Mouse (Mus musculus) spleen, adult 2 months (tissue): ENCODE measurements around the gene Pip5k1a. TPM values are rescaled to one million over a fixed set of nuclear protein-coding genes. Genes with fewer than 3 reads are reported as not detected.
A peak's percentile ranks its signal among the peaks of the same experiment; 100 is the strongest.
"Not testable (repeated sequence)": the region's sequence is repeated elsewhere in the genome, so short reads cannot be mapped to it uniquely, and the experiment has no call there.

Source experiments
- DNase-seq, 2 experiments: peaks; one replicate each; pipeline versions ENCODE4 v3.0.0 to v3.0.0-alpha.2; 2012 to 2021; ENCODE audit warnings: low spot score in 2 of 2, low read depth in 1 of 2
- H3K27ac ChIP-seq: fragments of 200-500 bp; 2 replicates; pipeline ENCODE4 v1.5.1; 2012; ENCODE audit warnings: low read length, inconsistent platforms; ENCODE audit not compliant: insufficient read depth
- H3K27me3 ChIP-seq: fragments of 200-500 bp; 2 replicates; pipeline ENCODE4 v1.6.1; 2012; ENCODE audit warnings: mild to moderate bottlenecking, moderate library complexity, low read length, inconsistent platforms; ENCODE audit not compliant: control insufficient read depth, insufficient read depth
- H3K36me3 ChIP-seq: fragments of 200-500 bp; 2 replicates; pipeline ENCODE4 v1.6.1; 2012; ENCODE audit warnings: mild to moderate bottlenecking, low read length, inconsistent platforms; ENCODE audit not compliant: control insufficient read depth, insufficient read depth
- H3K4me1 ChIP-seq: fragments of 200-500 bp; 2 replicates; pipeline ENCODE4 v1.6.1; 2011; ENCODE audit warnings: inconsistent platforms; ENCODE audit not compliant: control insufficient read depth, insufficient read depth, insufficient read length
- H3K4me3 ChIP-seq: fragments of 200-500 bp; 2 replicates; pipeline ENCODE4 v1.5.1; 2011; ENCODE audit warnings: mild to moderate bottlenecking, inconsistent platforms; ENCODE audit not compliant: insufficient read depth, insufficient read length; ENCODE audit errors: extremely low read depth
- CTCF ChIP-seq: fragments of 200-500 bp; IDR thresholded peaks from 2 replicates; pipeline ENCODE4 v1.5.1; 2011; ENCODE audit warnings: mild to moderate bottlenecking, inconsistent platforms; ENCODE audit not compliant: insufficient read depth, insufficient read length, insufficient replicate concordance; ENCODE audit errors: extremely low read depth
- POLR2A ChIP-seq: fragments of 200-500 bp; IDR thresholded peaks from 2 replicates; pipeline ENCODE4 v1.6.1; 2011; ENCODE audit warnings: low read depth, low read length, inconsistent platforms
- WGBS: fragments of 180-500 bp; shearing (Covaris S2); methylation state at CpG from one replicate; pipeline ENCODE4 v1.1.7; 2018; 5-methylcytosine and 5-hydroxymethylcytosine counted together
- polyA plus RNA-seq: library from polyadenylated mRNA; depleted of rRNA; stranded (reverse); fragments of >200 nt; gene quantifications from 2 replicates; pipeline ENCODE4 v1.2.3, GENCODE M21; 2012

Pip5k1a gene
- polyA plus RNA-seq, 1 experiment: 14.1 TPM

DNA sequence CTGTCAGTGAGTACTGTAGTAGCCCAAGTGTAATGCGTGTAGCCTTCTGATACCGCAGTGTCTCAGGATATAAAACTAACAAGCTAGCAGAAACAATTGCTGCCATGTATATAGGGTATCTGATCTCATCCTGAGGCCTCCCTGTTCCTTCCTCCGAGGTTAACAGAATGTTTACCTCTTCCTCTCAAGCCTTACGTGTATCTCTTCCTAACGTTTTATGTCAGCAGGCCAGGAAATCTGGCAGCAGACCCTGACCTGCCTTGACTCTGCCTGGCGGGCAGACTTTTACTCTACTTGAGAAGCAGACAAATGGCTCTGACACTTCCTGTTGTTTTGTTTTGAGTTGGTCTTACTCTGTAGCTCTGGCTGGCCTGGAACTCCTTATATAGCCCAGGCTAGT, 14.8 kb upstream of the Pip5k1a start:
- TF ChIP-seq POLR2A (no peak), CTCF (no peak)
- Histone ChIP-seq H3K27ac (no peak overlapping the region), H3K4me3 (no peak overlapping the region), H3K36me3 (peaks cover 28% of the 10 kb centered on the region), H3K4me1 (no peaks in the 10 kb centered on the region), H3K27me3 (no peaks in the 10 kb centered on the region)
- no peak for DNase-seq
- 72% methylated on average over 6 of the region's 6 CpGs for WGBS

DNA sequence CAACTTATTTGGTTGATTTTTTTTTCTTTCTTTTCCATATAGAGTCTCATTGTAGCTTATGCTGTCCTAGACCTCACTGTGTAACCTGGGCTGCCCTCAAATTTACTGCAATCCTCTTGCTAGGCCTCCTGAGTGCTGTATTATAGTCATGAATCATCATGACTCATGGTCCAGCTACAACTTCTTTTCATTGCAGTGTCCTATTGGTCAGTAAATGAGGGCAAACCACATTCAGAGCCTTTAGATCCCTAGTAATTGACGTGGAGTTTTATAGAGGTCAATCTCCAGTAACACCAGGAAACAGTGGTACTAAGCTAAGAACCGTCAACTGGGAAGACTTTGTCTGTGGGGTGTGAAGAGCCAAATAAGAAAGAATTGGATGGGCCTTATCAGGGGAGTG, 11.0 kb upstream of the Pip5k1a start:
- WGBS: 91% methylated on average over 2 of the region's 2 CpGs
- H3K4me3 ChIP-seq: no peak overlapping the region

DNA sequence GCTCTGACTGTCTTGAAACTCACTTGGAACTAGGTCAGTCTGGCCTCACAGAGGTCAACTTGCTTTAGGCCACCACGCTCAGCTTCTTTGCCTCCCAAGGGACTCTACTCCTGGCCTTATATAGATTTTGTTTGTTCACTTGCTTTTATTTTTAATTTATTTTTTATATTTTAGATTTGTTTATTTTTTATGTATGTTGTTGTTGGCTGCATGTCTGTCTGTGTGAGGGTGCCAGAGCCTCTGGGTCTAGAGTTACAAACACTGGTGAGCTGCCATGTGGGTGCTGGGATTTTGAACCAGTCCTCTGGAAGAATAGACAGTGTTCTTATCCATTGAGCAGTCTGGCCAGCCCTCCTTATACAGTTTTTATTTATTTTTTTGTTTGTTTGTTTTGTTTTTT, 6.0 kb upstream of the Pip5k1a start:
- Histone ChIP-seq H3K27ac (no peak overlapping the region), H3K4me1 (no peaks in the 10 kb centered on the region; the same call in 1 of the 2 replicates), H3K4me3 (no peak overlapping the region), H3K36me3 (peaks cover 4% of the 10 kb centered on the region), H3K27me3 (no peaks in the 10 kb centered on the region)
- no peak for TF ChIP-seq POLR2A
- no peak for TF ChIP-seq CTCF
- WGBS: 100% methylated on average over 1 of the region's 1 CpGs
- DNase-seq: no peak

More for the DNA sequence above, 11.0 kb upstream of the Pip5k1a start:
- Histone ChIP-seq H3K36me3 (peaks cover 31% of the 10 kb centered on the region), H3K4me1 (no peaks in the 10 kb centered on the region), H3K27ac (no peak overlapping the region), H3K27me3 (no peaks in the 10 kb centered on the region)
- no peak for DNase-seq
- no peak for TF ChIP-seq POLR2A
- no peak for TF ChIP-seq CTCF

DNA sequence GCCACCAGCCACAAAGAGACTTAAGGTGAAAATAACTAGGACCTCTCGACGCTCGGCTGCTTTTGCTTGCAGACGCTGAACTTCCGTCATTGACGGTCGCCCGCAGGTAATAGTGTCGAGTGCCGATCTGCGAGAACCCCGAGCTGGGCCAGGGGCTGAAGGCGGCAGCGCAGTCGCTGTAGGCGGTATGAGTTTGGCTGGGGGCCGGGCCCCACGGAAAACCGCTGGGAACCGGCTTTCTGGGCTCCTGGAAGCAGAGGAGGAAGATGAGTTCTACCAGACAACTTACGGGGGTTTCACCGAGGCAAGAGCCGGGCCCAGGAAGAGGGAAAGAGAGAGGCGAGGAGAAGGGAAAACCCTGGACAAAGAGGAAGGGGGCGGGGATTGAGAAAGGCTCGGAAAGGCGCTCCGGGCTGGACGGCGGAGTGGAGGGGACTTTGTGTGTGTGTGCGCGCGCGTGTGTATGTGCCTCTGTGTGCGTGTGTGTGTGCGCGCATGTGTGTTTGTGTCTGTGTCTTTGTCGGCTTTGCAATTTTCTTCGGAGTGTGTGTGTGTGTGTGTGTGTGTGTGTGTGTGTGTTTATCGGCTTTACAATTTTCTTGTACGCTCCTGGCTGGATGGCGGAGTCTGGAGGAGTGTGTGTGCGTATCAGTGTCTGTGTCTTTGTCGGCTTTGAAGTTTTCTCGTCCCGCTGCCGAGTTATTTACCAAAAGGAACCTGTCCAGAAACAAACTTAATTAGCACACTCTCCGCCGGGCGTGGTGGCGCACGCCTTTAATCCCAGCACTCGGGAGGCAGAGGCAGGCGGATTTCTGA, 4.4 kb upstream of the Pip5k1a start, which contains the start of gene Vps72:
Gene Vps72, plus strand, starts transcription at position 112 of the 816 bp plus-strand sequence.
- DNase-seq: peak; percentile 73 to 92
- Histone ChIP-seq H3K36me3 (peaks cover 4% of the 10 kb centered on the region; the same call in 1 of the 2 replicates), H3K27ac (peak within 1 kb of the TSS; percentile 94), H3K4me3 (peak within 1 kb of the TSS; percentile 97), H3K27me3 (no peaks in the 10 kb centered on the region), H3K4me1 (no peaks in the 10 kb centered on the region; the same call in 1 of the 2 replicates)
- WGBS: under 1% methylated on average over 54 of the region's 54 CpGs
- TF ChIP-seq CTCF (no peak), POLR2A (peak; percentile 43)

DNA sequence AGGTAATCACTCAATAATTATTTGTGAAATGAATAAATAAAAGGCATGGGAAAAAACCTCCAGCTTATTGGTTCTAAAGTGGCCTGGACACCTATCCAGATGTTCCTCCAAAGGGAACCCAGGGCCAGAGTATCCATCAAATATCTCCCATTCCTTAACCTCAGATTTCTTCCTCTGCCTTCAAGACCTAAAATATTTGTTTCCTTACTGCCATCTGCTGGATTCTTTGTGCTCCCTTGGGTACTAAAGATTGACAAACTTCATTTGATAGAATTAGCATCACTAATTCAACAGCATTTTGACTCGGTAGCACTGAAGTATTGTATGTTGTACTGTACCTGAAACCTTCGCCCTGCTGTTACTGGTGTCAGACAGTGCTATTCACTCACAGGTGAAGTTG, 1.2 kb upstream of the Pip5k1a start:
- Histone ChIP-seq H3K27me3 (no peaks in the 10 kb centered on the region), H3K27ac (no peak overlapping the region), H3K4me1 (peaks cover 4% of the 10 kb centered on the region; the same call in 1 of the 2 replicates), H3K4me3 (no peak overlapping the region), H3K36me3 (peaks cover 2% of the 10 kb centered on the region; the same call in 1 of the 2 replicates)
- 56% methylated on average over 2 of the region's 2 CpGs for WGBS
- TF ChIP-seq POLR2A: no peak
- no peak for TF ChIP-seq CTCF
- DNase-seq: no peak

DNA sequence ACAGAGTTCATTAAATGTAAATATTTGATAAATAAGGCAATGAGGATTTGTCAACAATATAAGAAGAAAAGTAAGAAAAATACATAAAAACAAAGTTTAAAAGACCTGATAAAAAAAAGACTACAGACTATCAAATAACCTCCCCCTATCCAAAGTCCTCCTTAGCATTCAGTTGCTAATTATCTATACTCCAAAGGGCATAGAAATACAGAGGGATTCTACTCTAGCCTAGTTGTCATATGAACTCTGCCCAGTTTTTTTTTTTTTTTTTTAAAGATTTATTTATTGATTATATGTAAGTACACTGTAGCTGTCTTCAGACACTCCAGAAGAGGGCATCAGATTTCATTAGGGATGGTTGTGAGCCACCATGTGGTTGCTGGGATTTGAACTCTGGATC, 578 bp upstream of the Pip5k1a start:
- H3K4me1 ChIP-seq, DNase-seq, H3K27me3 ChIP-seq, H3K36me3 ChIP-seq, H3K4me3 ChIP-seq, H3K27ac ChIP-seq: not testable (repeated sequence)

DNA sequence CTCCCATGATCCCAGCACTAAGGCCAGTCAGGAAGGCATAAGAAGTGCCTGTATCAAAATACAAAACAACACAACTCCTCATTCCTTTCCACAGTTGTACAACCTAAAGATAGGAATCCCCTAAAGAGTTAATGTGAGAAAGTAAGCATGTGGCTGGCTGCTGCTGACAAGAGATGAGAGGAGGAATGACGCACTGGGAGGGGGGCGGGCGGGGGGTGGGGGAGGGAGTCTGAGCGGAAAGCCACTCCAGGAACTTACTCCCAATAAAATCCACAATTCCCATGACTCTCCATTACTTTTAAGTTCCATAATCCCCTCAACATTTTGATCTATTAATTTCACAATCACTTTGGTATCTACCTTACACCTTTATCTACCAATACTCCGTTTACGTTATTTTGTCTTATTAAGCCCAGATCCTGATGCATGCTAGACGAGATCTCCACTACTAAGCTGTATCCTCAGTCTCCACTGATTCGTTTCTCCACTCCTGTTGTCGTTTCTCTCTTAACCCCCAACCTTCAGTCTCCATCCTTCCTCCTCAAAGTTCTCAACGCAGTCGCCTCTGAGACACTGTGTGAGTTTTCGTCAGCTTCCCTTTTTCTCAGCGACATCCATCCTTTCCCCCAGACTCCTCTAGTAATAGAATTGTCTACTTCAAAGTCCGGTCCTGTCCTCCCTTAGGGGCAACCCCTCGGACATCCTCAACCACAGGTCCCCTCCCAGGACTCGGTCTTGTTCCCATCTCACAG, 968 bp downstream of the Pip5k1a start:
- TF ChIP-seq POLR2A (no peak), CTCF (no peak)
- 2% methylated on average over 16 of the region's 16 CpGs for WGBS
- peak overlapping the region; percentile 57 for H3K27ac ChIP-seq
- H3K27me3 ChIP-seq: no peaks in the 10 kb centered on the region
- no peak for DNase-seq
- H3K4me3 ChIP-seq: peak overlapping the region; percentile 84
- peaks cover 2% of the 10 kb centered on the region; the same call in 1 of the 2 replicates for H3K36me3 ChIP-seq
- H3K4me1 ChIP-seq: peaks cover 4% of the 10 kb centered on the region; the same call in 1 of the 2 replicates
